Mouse (Mus musculus): ENCODE data around the gene Kbtbd4.

The Kbtbd4 gene

DNA sequence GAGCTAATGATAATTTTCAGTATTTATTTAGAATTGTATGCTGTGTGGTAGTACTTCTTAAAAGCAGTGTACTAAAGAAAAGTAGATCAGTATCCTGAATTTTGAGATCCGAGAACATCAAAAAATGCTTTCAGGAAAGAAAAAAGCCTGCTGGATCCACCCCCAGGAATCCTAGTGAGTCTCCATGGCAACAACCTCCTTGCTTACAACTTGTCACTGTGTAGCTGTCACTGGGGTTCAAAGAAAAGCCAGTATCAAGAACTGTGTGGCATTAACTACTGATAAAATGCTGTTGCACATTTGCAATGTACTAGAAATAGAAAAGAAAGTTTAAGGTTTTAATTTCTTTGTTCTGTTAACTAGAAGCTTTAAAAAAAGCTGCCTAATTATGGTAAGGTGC, 51.5 kb downstream of the Kbtbd4 start:
- no peak for DNase-seq (ENCODE audit: low read depth, low spot score)

GRCm38 (mm10) chr2:90958856-90959255, 54.3 kb downstream of the Kbtbd4 start:
- DNase-seq (ENCODE audit: low read depth, low spot score), result no peak

DNA sequence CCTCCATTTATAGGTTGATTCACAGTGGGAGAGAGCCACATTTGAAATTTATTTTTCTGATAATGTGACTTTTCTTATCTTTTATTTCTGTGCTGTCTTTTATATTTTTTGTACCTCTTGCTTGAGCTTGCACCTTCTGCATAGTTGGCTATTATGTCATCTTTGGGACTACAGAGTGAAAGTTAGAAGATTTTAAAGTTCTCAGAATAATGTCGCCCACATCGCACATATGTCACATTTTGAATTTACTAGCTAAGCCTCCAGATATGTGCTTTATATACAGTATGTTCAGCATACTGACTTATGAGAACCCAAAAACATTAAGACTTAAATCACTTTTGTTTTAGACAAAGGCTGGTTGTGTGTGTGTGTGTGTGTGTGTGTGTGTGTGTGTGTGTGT, 55.5 kb downstream of the Kbtbd4 start:
- no peak for DNase-seq (ENCODE audit: low read depth, low spot score)

Data from retina, adult 2 months (tissue).